Mouse (Mus musculus): ENCODE data around the gene Lag3. TPM values are rescaled to one million over a fixed set of nuclear protein-coding genes. Genes with fewer than 3 reads are reported as not detected.

Lag3 gene
- polyA plus RNA-seq, 1 experiment: 10.9 TPM

DNA sequence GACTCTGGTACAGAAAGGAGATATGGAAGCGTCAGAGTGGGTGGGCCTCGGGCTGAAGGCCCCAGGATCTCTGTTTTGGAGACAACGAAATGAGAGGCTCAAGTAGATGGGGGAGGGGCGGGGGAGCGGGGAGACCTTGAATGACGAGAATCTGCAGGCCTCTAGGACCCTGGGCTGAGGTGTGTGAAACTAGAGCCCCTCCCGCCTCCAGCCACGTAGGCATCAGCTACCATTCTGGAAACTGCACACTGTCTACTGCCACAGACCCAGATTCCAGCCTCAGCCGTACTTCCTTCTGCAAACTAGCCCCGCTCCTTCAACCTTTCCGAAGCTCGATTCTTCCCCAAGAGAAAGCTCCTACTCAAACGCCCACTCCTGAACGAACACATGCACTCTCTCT, 55.2 kb downstream of the Lag3 start:
- no peak for TF ChIP-seq POLR2A (IDR thresholded peaks at IDR 0.05; ENCODE audit: low read depth, low read length)
- no peak for TF ChIP-seq CTCF (IDR thresholded peaks at IDR 0.05; ENCODE audit: extremely low read depth, insufficient read depth, insufficient read length, insufficient replicate concordance)

DNA sequence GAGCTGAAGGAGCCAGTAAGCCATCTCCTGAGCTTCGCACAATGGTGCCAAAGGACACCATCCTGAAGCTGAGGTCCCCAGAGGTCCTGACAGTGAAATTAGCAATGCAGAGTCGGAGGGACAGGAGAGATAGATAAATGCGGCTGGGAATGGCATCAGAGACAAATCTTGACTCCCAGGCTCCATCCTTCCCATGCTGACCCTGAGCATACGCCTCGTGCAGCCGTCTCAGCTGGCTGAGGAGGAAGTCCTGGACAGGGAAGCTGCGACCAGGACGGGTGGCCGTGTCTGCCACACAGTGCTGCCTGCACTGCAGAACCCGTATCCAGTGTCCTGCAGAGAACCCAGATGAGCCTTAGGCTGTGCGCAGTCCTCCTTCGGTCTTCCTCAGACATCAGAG, 56.9 kb downstream of the Lag3 start:
- peaks cover 4% of the 10 kb centered on the region for H3K4me1 ChIP-seq (ENCODE audit: control insufficient read depth, insufficient read depth, insufficient read length)
- H3K36me3 ChIP-seq (ENCODE audit: control insufficient read depth, insufficient read depth, low read length): no peaks in the 10 kb centered on the region
- DNase-seq (ENCODE audit: low read depth in 1 of 2, low spot score in 2 of 2): no peak
- TF ChIP-seq POLR2A (IDR thresholded peaks at IDR 0.05; ENCODE audit: low read depth, low read length) (no peak), CTCF (IDR thresholded peaks at IDR 0.05; ENCODE audit: extremely low read depth, insufficient read depth, insufficient read length, insufficient replicate concordance) (no peak)
- H3K27ac ChIP-seq (ENCODE audit: insufficient read depth, low read length): no peak overlapping the region
- peaks cover 12% of the 10 kb centered on the region for H3K27me3 ChIP-seq (ENCODE audit: control insufficient read depth, insufficient read depth, low read length)
- 74% methylated on average over 12 of the region's 12 CpGs for WGBS
- H3K4me3 ChIP-seq (ENCODE audit: extremely low read depth, insufficient read depth, insufficient read length): no peak overlapping the region

More for the DNA sequence above, 55.2 kb downstream of the Lag3 start:
- WGBS: 33% methylated on average over 14 of the region's 14 CpGs
- no peak for DNase-seq (ENCODE audit: low read depth in 1 of 2, low spot score in 2 of 2)
- Histone ChIP-seq H3K4me1 (ENCODE audit: control insufficient read depth, insufficient read depth, insufficient read length) (peaks cover 4% of the 10 kb centered on the region), H3K4me3 (ENCODE audit: extremely low read depth, insufficient read depth, insufficient read length) (no peak overlapping the region), H3K27ac (ENCODE audit: insufficient read depth, low read length) (no peak overlapping the region), H3K27me3 (ENCODE audit: control insufficient read depth, insufficient read depth, low read length) (peaks cover 12% of the 10 kb centered on the region), H3K36me3 (ENCODE audit: control insufficient read depth, insufficient read depth, low read length) (no peaks in the 10 kb centered on the region)

Other genes with a start within 250 kb of the Lag3 start
- 65.1 and 70.0 TPM in 2 replicates for gene Lpcat3, start 248.7 kb downstream of the Lag3 start, polyA plus RNA-seq (2012; rRNA removed)
- gene Emg1, start 199.5 kb downstream of the Lag3 start, polyA plus RNA-seq (2012; rRNA removed): 46.2 and 47.9 TPM in 2 replicates
- gene Phb2, start 199.4 kb downstream of the Lag3 start, polyA plus RNA-seq (2012; rRNA removed): 96.5 and 103 TPM in 2 replicates
- 281 and 332 TPM in 2 replicates for gene Ptpn6, start 173.0 kb downstream of the Lag3 start, polyA plus RNA-seq (2012; rRNA removed)
- 209 and 225 TPM in 2 replicates for gene Grcc10, start 170.3 kb downstream of the Lag3 start, polyA plus RNA-seq (2012; rRNA removed)
- gene Gm45234, start 155.7 kb downstream of the Lag3 start, polyA plus RNA-seq (2012; rRNA removed): not detected in 2 replicates
- 37.4 and 41.3 TPM in 2 replicates for gene Atn1, start 155.2 kb downstream of the Lag3 start, polyA plus RNA-seq (2012; rRNA removed)
- 2.9 and 3.2 TPM in 2 replicates for gene Eno2, start 142.0 kb downstream of the Lag3 start, polyA plus RNA-seq (2012; rRNA removed)
- gene Lrrc23, start 132.0 kb downstream of the Lag3 start, polyA plus RNA-seq (2012; rRNA removed): 1.2 and 1.8 TPM in 2 replicates
- 10.3 and 13.5 TPM in 2 replicates for gene Spsb2, start 103.0 kb downstream of the Lag3 start, polyA plus RNA-seq (2012; rRNA removed)
- gene Tpi1, start 97.4 kb downstream of the Lag3 start, polyA plus RNA-seq (2012; rRNA removed): 74.7 and 89.3 TPM in 2 replicates
- gene Usp5, start 82.2 kb downstream of the Lag3 start, polyA plus RNA-seq (2012; rRNA removed): 53.8 and 65.3 TPM in 2 replicates
- gene Cdca3, start 82.2 kb downstream of the Lag3 start, polyA plus RNA-seq (2012; rRNA removed): 30.4 and 39.0 TPM in 2 replicates
- 0.13 and 0.37 TPM in 2 replicates for gene Gnb3, start 71.4 kb downstream of the Lag3 start, polyA plus RNA-seq (2012; rRNA removed)
- gene P3h3, start 54.0 kb downstream of the Lag3 start, polyA plus RNA-seq (2012; rRNA removed): 9.3 and 10.8 TPM in 2 replicates
- 2.7 and 3.0 TPM in 2 replicates for gene Gpr162, start 47.7 kb downstream of the Lag3 start, polyA plus RNA-seq (2012; rRNA removed)
- 34.2 and 35.9 TPM in 2 replicates for gene Cd4, start 23.5 kb downstream of the Lag3 start, polyA plus RNA-seq (2012; rRNA removed)
- 450 and 549 TPM in 2 replicates for gene Ptms, start 8.4 kb upstream of the Lag3 start, polyA plus RNA-seq (2012; rRNA removed)
- gene Mlf2, start 19.7 kb upstream of the Lag3 start, polyA plus RNA-seq (2012; rRNA removed): 125 and 140 TPM in 2 replicates
- gene Cops7a, start 53.8 kb upstream of the Lag3 start, polyA plus RNA-seq (2012; rRNA removed): 106 and 116 TPM in 2 replicates
- gene Pianp, start 85.0 kb upstream of the Lag3 start, polyA plus RNA-seq (2012; rRNA removed): 3.4 and 5.4 TPM in 2 replicates
- 52.2 and 54.3 TPM in 2 replicates for gene Zfp384, start 97.4 kb upstream of the Lag3 start, polyA plus RNA-seq (2012; rRNA removed)
- gene Ing4, start 128.1 kb upstream of the Lag3 start, polyA plus RNA-seq (2012; rRNA removed): 31.8 and 36.2 TPM in 2 replicates
- gene Acrbp, start 138.0 kb upstream of the Lag3 start, polyA plus RNA-seq (2012; rRNA removed): 34.4 and 35.8 TPM in 2 replicates
- gene Lpar5, start 156.2 kb upstream of the Lag3 start, polyA plus RNA-seq (2012; rRNA removed): 62.1 and 64.3 TPM in 2 replicates
- gene Chd4, start 184.3 kb upstream of the Lag3 start, polyA plus RNA-seq (2012; rRNA removed): 87.4 and 196 TPM in 2 replicates
- 14.0 and 16.2 TPM in 2 replicates for gene Nop2, start 220.2 kb upstream of the Lag3 start, polyA plus RNA-seq (2012; rRNA removed)
- 58.0 and 66.8 TPM in 2 replicates for gene Iffo1, start 233.5 kb upstream of the Lag3 start, polyA plus RNA-seq (2012; rRNA removed)